Mouse (Mus musculus) splenic B cell, adult 2 months (primary cell): ENCODE measurements around the gene Hpd.

ENCODE experiments used
- DNase-seq: peaks from one replicate; pipeline ENCODE4 v3.0.0-alpha.2; 2011; ENCODE audit warnings: low read depth, low spot score
- H3K27me3 ChIP-seq: 2 replicates; pipeline ENCODE4 v1.6.1; 2012; ENCODE audit warnings: mild to moderate bottlenecking, low read length, moderate library complexity, mixed read lengths; ENCODE audit not compliant: control insufficient read depth, poor library complexity, insufficient read depth, severe bottlenecking
- H3K36me3 ChIP-seq: 2 replicates; pipeline ENCODE4 v1.6.1; 2012; ENCODE audit warnings: mild to moderate bottlenecking, low read length, moderate library complexity, mixed read lengths; ENCODE audit not compliant: control insufficient read depth, poor library complexity, insufficient read depth, severe bottlenecking

The Hpd gene

GRCm38 (mm10) chr5:123196746-123197145, 14.2 kb upstream of the Hpd start:
- no peaks in the 10 kb centered on the region for H3K36me3 ChIP-seq
- no peaks in the 10 kb centered on the region; the same call in 1 of the 2 replicates for H3K27me3 ChIP-seq
- DNase-seq: no peak

GRCm38 (mm10) chr5:123195500-123196000, 13.0 kb upstream of the Hpd start:
- no peak for DNase-seq
- H3K27me3 ChIP-seq: no peaks in the 10 kb centered on the region; the same call in 1 of the 2 replicates

GRCm38 (mm10) chr5:123194856-123195255, 12.3 kb upstream of the Hpd start:
- H3K27me3 ChIP-seq: no peaks in the 10 kb centered on the region; the same call in 1 of the 2 replicates
- no peaks in the 10 kb centered on the region for H3K36me3 ChIP-seq
- no peak for DNase-seq

More at GRCm38 (mm10) chr5:123195500-123196000, 13.0 kb upstream of the Hpd start:
- H3K36me3 ChIP-seq: no peaks in the 10 kb centered on the region

GRCm38 (mm10) chr5:123193436-123193835, 10.9 kb upstream of the Hpd start:
- Histone ChIP-seq H3K27me3 (no peaks in the 10 kb centered on the region; the same call in 1 of the 2 replicates), H3K36me3 (no peaks in the 10 kb centered on the region)
- DNase-seq: no peak

GRCm38 (mm10) chr5:123192606-123193150, 10.2 kb upstream of the Hpd start:
- H3K36me3 ChIP-seq: no peaks in the 10 kb centered on the region
- no peaks in the 10 kb centered on the region; the same call in 1 of the 2 replicates for H3K27me3 ChIP-seq
- DNase-seq: no peak

- Histone ChIP-seq H3K27me3 (no peaks in the 10 kb centered on the region; the same call in 1 of the 2 replicates), H3K36me3 (no peaks in the 10 kb centered on the region)
- DNase-seq: no peak
Observed at GRCm38 (mm10) chr5:123191427-123191826, 8.9 kb upstream of the Hpd start.

GRCm38 (mm10) chr5:123190912-123191311, 8.4 kb upstream of the Hpd start:
- Histone ChIP-seq H3K27me3 (no peaks in the 10 kb centered on the region; the same call in 1 of the 2 replicates), H3K36me3 (no peaks in the 10 kb centered on the region)
- DNase-seq: no peak

GRCm38 (mm10) chr5:123187306-123187705, 4.8 kb upstream of the Hpd start:
- no peaks in the 10 kb centered on the region for H3K36me3 ChIP-seq
- no peaks in the 10 kb centered on the region for H3K27me3 ChIP-seq
- no peak for DNase-seq

- no peaks in the 10 kb centered on the region for H3K27me3 ChIP-seq
- no peaks in the 10 kb centered on the region for H3K36me3 ChIP-seq
- no peak for DNase-seq
Observed at GRCm38 (mm10) chr5:123185966-123186365, 3.4 kb upstream of the Hpd start.

- no peaks in the 10 kb centered on the region for H3K36me3 ChIP-seq
- no peaks in the 10 kb centered on the region for H3K27me3 ChIP-seq
- DNase-seq: no peak
Observed at GRCm38 (mm10) chr5:123181536-123181935, 991 bp downstream of the Hpd start.

- Histone ChIP-seq H3K36me3 (no peaks in the 10 kb centered on the region), H3K27me3 (no peaks in the 10 kb centered on the region)
- DNase-seq: no peak
Observed at GRCm38 (mm10) chr5:123180390-123180789, 2.1 kb downstream of the Hpd start.

GRCm38 (mm10) chr5:123178792-123179191, 3.7 kb downstream of the Hpd start:
- peak; percentile 23 for DNase-seq
- H3K27me3 ChIP-seq: no peaks in the 10 kb centered on the region
- H3K36me3 ChIP-seq: no peaks in the 10 kb centered on the region

GRCm38 (mm10) chr5:123171646-123172350, 10.7 kb downstream of the Hpd start:
- Histone ChIP-seq H3K36me3 (no peaks in the 10 kb centered on the region; the same call in none of the 2 replicates), H3K27me3 (no peaks in the 10 kb centered on the region; the same call in 1 of the 2 replicates)
- peak; percentile 89 for DNase-seq

GRCm38 (mm10) chr5:123170365-123170764, 12.2 kb downstream of the Hpd start:
- DNase-seq: no peak
- H3K36me3 ChIP-seq: peaks cover 3% of the 10 kb centered on the region
- no peaks in the 10 kb centered on the region; the same call in 1 of the 2 replicates for H3K27me3 ChIP-seq

GRCm38 (mm10) chr5:123169284-123169683, 13.2 kb downstream of the Hpd start, which contains the start of gene Psmd9:
Psmd9 (plus strand) TSS chr5:123169413.
- DNase-seq: no peak
- peaks cover 3% of the 10 kb centered on the region for H3K36me3 ChIP-seq
- H3K27me3 ChIP-seq: no peaks in the 10 kb centered on the region; the same call in 1 of the 2 replicates
